27 mouse cellular contexts compared by ENCODE assay signal in genomic region chr9:117212023-117212422, GRCm38 (mm10).
DNase-seq lines count a peak whose midpoint lies in the region; ATAC-seq and TF ChIP-seq lines count a peak whose summit lies in the region.
"Had no signal": no experiment of that assay in that cellular context is flagged by ENCODE, and none has a peak within 500 bp of the region (broad histone marks: within the 10 kb centered on the region; RNA-seq: fewer than 3 reads in every experiment).

No protein-coding gene starts in this region.

- no peak for TF ChIP-seq EP300 in lung, postnatal 0 days (IDR thresholded peaks at IDR 0.05)

- no peak for TF ChIP-seq CTCF in lung, postnatal 0 days (IDR thresholded peaks at IDR 0.05)

- H3K4me1 ChIP-seq in lung, postnatal 0 days (ENCODE audit: insufficient read depth, low read depth, low read length) = no peaks in the 10 kb centered on the region
- H3K4me1 ChIP-seq: hindbrain, embryonic 10.5 days; intestine, embryonic 15.5 days had no signal

- H3K4me2 ChIP-seq in lung, postnatal 0 days (replicated peaks; ENCODE audit: low read depth, low read length) = no peak overlapping the region
- H3K4me2 ChIP-seq: embryonic facial prominence, embryonic 12.5 days; heart, embryonic 12.5 days; heart, embryonic 15.5 days; hindbrain, embryonic 13.5 days; intestine, embryonic 15.5 days had no signal

- no peak for ATAC-seq in lung, postnatal 0 days
- ATAC-seq: forebrain, embryonic 14.5 days; forebrain, postnatal 0 days; hindbrain, embryonic 16.5 days; intestine, embryonic 15.5 days; Patski had no signal

- no peak overlapping the region for H3K9ac ChIP-seq in lung, postnatal 0 days (replicated peaks; ENCODE audit: low read depth)
- H3K9ac ChIP-seq: embryonic facial prominence, embryonic 12.5 days; forebrain, postnatal 0 days; heart, embryonic 12.5 days; heart, embryonic 15.5 days; hindbrain, embryonic 13.5 days; intestine, embryonic 15.5 days had no signal

- no peaks in the 10 kb centered on the region for H3K9me3 ChIP-seq in lung, postnatal 0 days (ENCODE audit: low read length)
- H3K9me3 ChIP-seq: embryonic facial prominence, embryonic 12.5 days; heart, embryonic 12.5 days; heart, embryonic 15.5 days; hindbrain, embryonic 10.5 days; hindbrain, embryonic 13.5 days; intestine, embryonic 15.5 days had no signal

- no peak overlapping the region for H3K4me3 ChIP-seq in lung, postnatal 0 days (ENCODE audit: low read depth, low read length)
- H3K4me3 ChIP-seq: embryonic facial prominence, embryonic 12.5 days; heart, embryonic 12.5 days; heart, embryonic 15.5 days; hindbrain, embryonic 10.5 days; hindbrain, embryonic 13.5 days; intestine, embryonic 15.5 days had no signal

- H3K27me3 ChIP-seq in lung, postnatal 0 days (replicated peaks; ENCODE audit: insufficient read depth, low read length) = no peaks in the 10 kb centered on the region
- H3K27me3 ChIP-seq: CH12.LX; embryonic facial prominence, embryonic 12.5 days; heart, embryonic 12.5 days; heart, embryonic 15.5 days; hindbrain, embryonic 13.5 days; intestine, embryonic 15.5 days; Patski had no signal

- 42% methylated on average over 4 of the region's 4 CpGs for WGBS in lung, postnatal 0 days

- DNase-seq in heart, adult 11 months = peak; percentile 37
- DNase-seq in heart, adult 9 months (ENCODE audit: low spot score in 2 of 2) = no peak
- DNase-seq in lung, postnatal 0 days (ENCODE audit: low spot score) = peak; percentile 39
- no peak for DNase-seq in lung, postnatal 36 days
- DNase-seq in fat pad, adult 2 months (ENCODE audit: extremely low read depth, low read depth, low spot score) = peak; percentile 55
- no peak for DNase-seq in left cerebral cortex, adult 18-20 months (ENCODE audit: low spot score in 2 of 2)
- DNase-seq: adrenal gland, postnatal 10 days; adrenal gland, postnatal 36 days; B cell, adult 2 months; cerebellum, adult 18-20 months; cerebellum, adult 9-10 months; cerebellum, postnatal 14 days; forebrain, postnatal 0 days; gastrocnemius, postnatal 25 days; heart, postnatal 10 days; heart, postnatal 36 days had no signal

- no peak overlapping the region for H3K27ac ChIP-seq in lung, postnatal 0 days (ENCODE audit: low read length)
- H3K27ac ChIP-seq: embryonic facial prominence, embryonic 12.5 days; heart, embryonic 15.5 days; hindbrain, embryonic 10.5 days; hindbrain, embryonic 13.5 days; intestine, embryonic 15.5 days had no signal

- H3K36me3 ChIP-seq in lung, postnatal 0 days (ENCODE audit: insufficient read depth, low read length) = no peaks in the 10 kb centered on the region
- H3K36me3 ChIP-seq: embryonic facial prominence, embryonic 12.5 days; G1E; heart, embryonic 15.5 days; hindbrain, embryonic 10.5 days; hindbrain, embryonic 13.5 days; intestine, embryonic 15.5 days had no signal

Comparison
In these comparisons a context has a peak if more than half of its experiments do, and no peak if none do; other contexts are left out.
1. DNase-seq: peak in heart, adult 11 months (single experiment), lung, postnatal 0 days (single experiment) and fat pad, adult 2 months (single experiment); none in heart, adult 9 months (0 of 2), lung, postnatal 36 days (single experiment) and left cerebral cortex, adult 18-20 months (0 of 2).